Mouse (Mus musculus) midbrain, embryonic 12.5 days (tissue): ENCODE data around the gene Casz1. TPM values are rescaled to one million over a fixed set of nuclear protein-coding genes. Genes with fewer than 3 reads are reported as not detected.

Source experiments
- ATAC-seq: fragments of 200-750 bp; cut with Nextera tagmentation; 2 replicates; pipeline ENCODE4 v1.8.0; 2017; ENCODE audit warnings: low read depth, moderate TSS enrichment, moderate library complexity; ENCODE audit not compliant: low FRiP score
- H3K27ac ChIP-seq: fragments of 300-500 bp; sonication (generic); replicated peaks from 2 replicates; pipeline ENCODE4 v1.5.1; 2016; ENCODE audit warnings: mild to moderate bottlenecking
- H3K27me3 ChIP-seq: fragments of 300-500 bp; sonication (generic); 2 replicates; pipeline ENCODE4 v1.6.1; 2016; ENCODE audit warnings: mild to moderate bottlenecking
- H3K36me3 ChIP-seq: fragments of 300-500 bp; sonication (generic); 2 replicates; pipeline ENCODE4 v1.6.1; 2016
- H3K4me1 ChIP-seq: fragments of 300-500 bp; sonication (generic); 2 replicates; pipeline ENCODE4 v1.6.1; 2016
- H3K4me2 ChIP-seq: fragments of 300-500 bp; sonication (generic); replicated peaks from 2 replicates; pipeline ENCODE4 v1.6.1; 2016; ENCODE audit warnings: mild to moderate bottlenecking, moderate library complexity
- H3K4me3 ChIP-seq: fragments of 300-500 bp; sonication (generic); 2 replicates; pipeline ENCODE4 v1.5.1; 2016; ENCODE audit warnings: mild to moderate bottlenecking
- H3K9ac ChIP-seq: fragments of 300-500 bp; sonication (generic); replicated peaks from 2 replicates; pipeline ENCODE4 v1.6.1; 2016; ENCODE audit warnings: mild to moderate bottlenecking, moderate library complexity
- H3K9me3 ChIP-seq: fragments of 300-500 bp; sonication (generic); 2 replicates; pipeline ENCODE4 v1.6.1; 2016; ENCODE audit warnings: mild to moderate bottlenecking
- WGBS: fragments of 180-500 bp; shearing (Covaris S2); methylation state at CpG from one replicate; pipeline ENCODE4 v1.1.7; 2016; 5-methylcytosine and 5-hydroxymethylcytosine counted together
- polyA plus RNA-seq: library from polyadenylated mRNA; unstranded; fragments of >200 nt; fragmentation: Nextera tagmentation; extraction: Ambion mirVana; gene quantifications from 2 replicates; pipeline ENCODE4 v1.2.1, GENCODE M21; 2016

Casz1 gene
- polyA plus RNA-seq = 3.3 and 4.1 TPM in 2 replicates

- ATAC-seq = peak; percentile 73
- peak within 1 kb of the TSS; percentile 99 for H3K4me2 ChIP-seq
- peaks cover 52% of the 10 kb centered on the region for H3K4me1 ChIP-seq
- under 1% methylated on average over 67 of the region's 68 CpGs for WGBS
- peak within 1 kb of the TSS; percentile 65 for H3K9ac ChIP-seq
- H3K4me3 ChIP-seq = peak within 1 kb of the TSS; percentile 59
- H3K27ac ChIP-seq = no peak within 1 kb of the TSS
- peaks cover 85% of the 10 kb centered on the region for H3K27me3 ChIP-seq
- H3K9me3 ChIP-seq = no peaks in the 10 kb centered on the region
- H3K36me3 ChIP-seq = no peaks in the 10 kb centered on the region
Measured at GRCm38 (mm10) chr4:148804137-148804779, at the start of gene Casz1. Gene Casz1 (plus strand): TSS chr4:148804429.

- Histone ChIP-seq H3K4me3 (no peak overlapping the region), H3K27ac (no peak overlapping the region), H3K36me3 (no peaks in the 10 kb centered on the region), H3K9me3 (no peaks in the 10 kb centered on the region), H3K9ac (no peak overlapping the region), H3K4me2 (no peak overlapping the region), H3K27me3 (peaks cover 8% of the 10 kb centered on the region), H3K4me1 (no peaks in the 10 kb centered on the region)
- 36% methylated on average over 4 of the region's 4 CpGs for WGBS
- ATAC-seq = no peak
Measured at GRCm38 (mm10) chr4:148758863-148759262, 45.4 kb upstream of the Casz1 start.

- WGBS = 91% methylated on average over 7 of the region's 7 CpGs
- H3K4me2 ChIP-seq = no peak overlapping the region
- no peak overlapping the region for H3K9ac ChIP-seq
- ATAC-seq = no peak
- H3K27ac ChIP-seq = no peak overlapping the region
- H3K4me3 ChIP-seq = no peak overlapping the region
- no peaks in the 10 kb centered on the region for H3K36me3 ChIP-seq
- H3K4me1 ChIP-seq = no peaks in the 10 kb centered on the region
- H3K9me3 ChIP-seq = no peaks in the 10 kb centered on the region
- no peaks in the 10 kb centered on the region; the same call in 1 of the 2 replicates for H3K27me3 ChIP-seq
Measured at GRCm38 (mm10) chr4:148760152-148760551, 44.1 kb upstream of the Casz1 start.

- H3K36me3 ChIP-seq = no peaks in the 10 kb centered on the region
- H3K4me3 ChIP-seq = no peak overlapping the region
- ATAC-seq = no peak
- H3K4me1 ChIP-seq = peaks cover 44% of the 10 kb centered on the region
- peak overlapping the region; percentile 27; the same call in 1 of the 2 replicates for H3K27ac ChIP-seq
- WGBS = 48% methylated on average over 21 of the region's 21 CpGs
- no peak overlapping the region for H3K9ac ChIP-seq
- peaks cover 21% of the 10 kb centered on the region for H3K27me3 ChIP-seq
- H3K4me2 ChIP-seq = no peak overlapping the region; the same call in 1 of the 2 replicates
- H3K9me3 ChIP-seq = no peaks in the 10 kb centered on the region
Measured at GRCm38 (mm10) chr4:148766021-148766775, 38.0 kb upstream of the Casz1 start.

GRCm38 (mm10) chr4:148767655-148768305, 36.4 kb upstream of the Casz1 start:
- 43% methylated on average over 8 of the region's 8 CpGs for WGBS
- Histone ChIP-seq H3K27me3 (peaks cover 37% of the 10 kb centered on the region), H3K4me2 (no peak overlapping the region), H3K4me3 (no peak overlapping the region), H3K9ac (no peak overlapping the region), H3K9me3 (no peaks in the 10 kb centered on the region), H3K36me3 (no peaks in the 10 kb centered on the region), H3K4me1 (peaks cover 53% of the 10 kb centered on the region), H3K27ac (peak overlapping the region; percentile 31; the same call in 1 of the 2 replicates)
- ATAC-seq = 0 out of 2 replicates have a peak, but pooled peaks have one; percentile 5

GRCm38 (mm10) chr4:148768649-148769048, 35.6 kb upstream of the Casz1 start:
- 68% methylated on average over 10 of the region's 10 CpGs for WGBS
- peak overlapping the region; percentile 31; the same call in 1 of the 2 replicates for H3K27ac ChIP-seq
- no peak overlapping the region for H3K4me3 ChIP-seq
- ATAC-seq = no peak
- no peaks in the 10 kb centered on the region for H3K36me3 ChIP-seq
- no peaks in the 10 kb centered on the region for H3K9me3 ChIP-seq
- peaks cover 53% of the 10 kb centered on the region for H3K4me1 ChIP-seq
- peaks cover 46% of the 10 kb centered on the region for H3K27me3 ChIP-seq
- no peak overlapping the region for H3K9ac ChIP-seq
- H3K4me2 ChIP-seq = no peak overlapping the region

- Histone ChIP-seq H3K4me1 (peaks cover 62% of the 10 kb centered on the region), H3K9ac (0 out of 2 replicates have a peak overlapping the region, but pooled peaks have one; percentile 28), H3K9me3 (no peaks in the 10 kb centered on the region), H3K27me3 (peaks cover 65% of the 10 kb centered on the region), H3K4me3 (peak overlapping the region; percentile 23), H3K36me3 (no peaks in the 10 kb centered on the region), H3K4me2 (peak overlapping the region; percentile 46), H3K27ac (peak overlapping the region; percentile 61)
- under 1% methylated on average over 21 of the region's 21 CpGs for WGBS
- peak; percentile 67 for ATAC-seq
Measured at GRCm38 (mm10) chr4:148770582-148771408, 33.4 kb upstream of the Casz1 start.

- H3K4me1 ChIP-seq = peaks cover 61% of the 10 kb centered on the region
- H3K4me3 ChIP-seq = peak overlapping the region; percentile 23
- peak overlapping the region; percentile 61; the same call in 1 of the 2 replicates for H3K27ac ChIP-seq
- H3K9ac ChIP-seq = no peak overlapping the region; the same call in 1 of the 2 replicates
- no peaks in the 10 kb centered on the region for H3K36me3 ChIP-seq
- H3K27me3 ChIP-seq = peaks cover 70% of the 10 kb centered on the region
- peak; percentile 23 for ATAC-seq
- H3K4me2 ChIP-seq = peak overlapping the region; percentile 46
- WGBS = 2% methylated on average over 14 of the region's 14 CpGs
- H3K9me3 ChIP-seq = no peaks in the 10 kb centered on the region
Measured at GRCm38 (mm10) chr4:148771409-148771929, 32.8 kb upstream of the Casz1 start.

- no peaks in the 10 kb centered on the region for H3K9me3 ChIP-seq
- H3K36me3 ChIP-seq = no peaks in the 10 kb centered on the region
- no peak overlapping the region for H3K4me2 ChIP-seq
- peaks cover 50% of the 10 kb centered on the region for H3K4me1 ChIP-seq
- H3K9ac ChIP-seq = no peak overlapping the region
- 85% methylated on average over 6 of the region's 6 CpGs for WGBS
- no peak overlapping the region for H3K4me3 ChIP-seq
- no peak overlapping the region for H3K27ac ChIP-seq
- ATAC-seq = no peak
- H3K27me3 ChIP-seq = peaks cover 80% of the 10 kb centered on the region
Measured at GRCm38 (mm10) chr4:148772658-148773057, 31.6 kb upstream of the Casz1 start.

GRCm38 (mm10) chr4:148774036-148774435, 30.2 kb upstream of the Casz1 start:
- 87% methylated on average over 6 of the region's 6 CpGs for WGBS
- Histone ChIP-seq H3K9me3 (no peaks in the 10 kb centered on the region), H3K4me2 (no peak overlapping the region), H3K36me3 (no peaks in the 10 kb centered on the region), H3K27me3 (peaks cover 94% of the 10 kb centered on the region), H3K9ac (no peak overlapping the region), H3K4me1 (peaks cover 37% of the 10 kb centered on the region), H3K4me3 (no peak overlapping the region), H3K27ac (no peak overlapping the region)
- ATAC-seq = no peak
